Mouse (Mus musculus): ENCODE results near the gene Gfral. TPM values are rescaled to one million over a fixed set of nuclear protein-coding genes. Genes with fewer than 3 reads are reported as not detected.
A peak's percentile ranks its signal among the peaks of the same experiment; 100 is the strongest.

Gene Gfral
- total RNA-seq (2021) = not detected
- long read RNA-seq, experiment 1 = 0 reads
- long read RNA-seq, experiment 2 = 0 reads

- no peak for DNase-seq (ENCODE audit: low spot score)
Observed at GRCm38 (mm10) chr9:76213557-76213956, at the start of gene Gfral. Gene Gfral (minus strand): TSS chr9:76213657.

GRCm38 (mm10) chr9:76257731-76258130, 44.3 kb upstream of the Gfral start:
- no peak for DNase-seq (ENCODE audit: low spot score)

DNA sequence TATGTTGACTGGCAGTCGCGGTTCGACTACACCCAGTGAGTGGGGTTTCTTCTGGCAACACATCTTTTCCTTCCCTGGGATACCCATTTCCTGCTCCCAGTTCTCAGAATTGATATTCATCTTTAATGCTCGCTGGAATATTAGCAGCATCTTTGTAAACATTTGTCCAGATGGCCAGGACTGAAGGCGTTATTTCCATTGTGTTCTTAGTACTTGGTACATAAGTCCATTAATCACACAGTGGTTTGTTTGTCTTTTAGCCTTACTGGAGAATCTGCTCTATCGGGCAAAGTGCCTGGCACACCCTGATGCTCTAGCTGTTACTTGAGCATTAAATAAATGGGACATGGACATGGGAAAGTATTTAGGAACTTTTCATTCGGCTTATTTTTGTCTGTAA, 39.1 kb upstream of the Gfral start:
- DNase-seq (ENCODE audit: low spot score) = no peak

DNA sequence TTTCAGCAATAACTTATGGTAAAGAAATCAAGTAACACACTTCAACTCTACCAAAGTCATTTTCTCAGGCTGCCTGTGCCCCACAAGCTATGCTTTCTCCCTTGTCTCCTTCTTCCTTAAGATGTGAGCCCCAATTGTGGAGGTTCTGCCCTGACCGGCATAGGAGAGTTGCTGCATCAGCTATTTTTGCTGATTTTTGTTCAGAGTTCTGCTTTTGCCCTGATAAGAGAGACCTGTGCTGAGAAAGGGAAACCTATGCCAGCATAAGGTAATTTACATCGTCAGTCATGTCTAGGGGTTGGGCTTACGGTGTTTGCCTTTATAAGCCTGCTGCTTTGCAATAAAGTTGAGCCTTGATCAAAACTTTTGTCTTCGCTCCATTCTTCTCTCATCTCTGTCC, 38.7 kb upstream of the Gfral start:
- DNase-seq (ENCODE audit: low spot score) = no peak

GRCm38 (mm10) chr9:76242322-76242721, 28.9 kb upstream of the Gfral start:
- DNase-seq (ENCODE audit: low spot score) = no peak

DNA sequence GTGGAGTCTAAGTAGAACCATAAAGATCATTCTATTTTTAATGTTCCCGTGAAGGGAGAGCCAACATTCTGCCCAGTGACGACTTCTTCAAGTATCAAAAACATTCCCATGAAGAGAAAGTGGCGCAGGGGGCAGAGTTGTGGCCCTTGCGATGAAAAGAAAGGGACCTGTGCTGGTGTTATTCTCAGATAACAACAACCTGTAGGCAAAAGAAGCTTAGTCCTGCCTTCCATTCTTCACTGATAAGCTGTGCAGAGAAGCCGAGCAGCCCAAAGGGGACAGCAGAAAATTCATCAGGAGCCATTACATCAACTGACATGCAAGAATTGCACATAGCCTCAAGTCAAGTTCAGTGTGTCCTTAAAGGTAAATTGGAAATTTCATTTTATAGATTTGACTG, 24.5 kb upstream of the Gfral start:
- DNase-seq (ENCODE audit: low spot score) = no peak

DNA sequence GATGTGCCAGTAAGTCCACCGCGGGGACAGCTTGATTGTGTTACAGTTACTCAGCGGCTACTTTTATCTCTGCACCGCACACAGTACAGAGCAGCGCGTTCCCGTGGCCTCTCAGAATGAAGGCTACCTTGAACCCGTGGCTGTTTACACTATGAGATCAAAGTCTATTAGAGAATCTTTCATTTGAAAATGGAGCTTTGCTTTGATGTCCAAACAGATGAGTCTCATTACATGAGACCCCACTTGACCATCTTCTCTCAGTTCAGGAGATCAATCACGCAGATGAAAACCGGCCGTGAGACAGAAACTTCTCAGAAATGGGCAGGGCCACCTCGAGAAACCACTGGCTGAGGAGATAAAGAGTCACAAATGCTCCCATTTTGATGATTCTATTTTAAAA, 23.8 kb upstream of the Gfral start:
- no peak for DNase-seq (ENCODE audit: low spot score)

DNA sequence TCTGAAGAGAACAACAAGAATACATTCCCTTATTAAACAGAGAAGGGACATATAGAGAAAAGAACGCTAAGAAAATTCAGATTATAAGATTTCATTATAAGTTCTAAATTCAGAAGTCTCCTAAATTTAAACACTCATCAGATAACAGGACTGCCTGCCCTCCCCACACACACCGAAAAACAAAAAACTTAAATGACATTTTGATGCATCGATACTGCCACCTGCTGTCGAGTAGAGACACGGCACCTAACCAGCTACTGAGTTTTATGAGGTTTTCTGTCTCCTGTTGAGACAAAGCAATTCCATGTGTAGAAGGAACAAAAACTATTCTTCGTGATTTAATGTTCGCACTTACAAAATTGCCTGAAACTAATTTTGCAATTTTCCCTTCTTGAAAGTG, 23.2 kb upstream of the Gfral start:
- peak; percentile 61 for DNase-seq (ENCODE audit: low spot score)

GRCm38 (mm10) chr9:76235945-76236503, 22.6 kb upstream of the Gfral start:
- DNase-seq (ENCODE audit: low spot score) = no peak

DNA sequence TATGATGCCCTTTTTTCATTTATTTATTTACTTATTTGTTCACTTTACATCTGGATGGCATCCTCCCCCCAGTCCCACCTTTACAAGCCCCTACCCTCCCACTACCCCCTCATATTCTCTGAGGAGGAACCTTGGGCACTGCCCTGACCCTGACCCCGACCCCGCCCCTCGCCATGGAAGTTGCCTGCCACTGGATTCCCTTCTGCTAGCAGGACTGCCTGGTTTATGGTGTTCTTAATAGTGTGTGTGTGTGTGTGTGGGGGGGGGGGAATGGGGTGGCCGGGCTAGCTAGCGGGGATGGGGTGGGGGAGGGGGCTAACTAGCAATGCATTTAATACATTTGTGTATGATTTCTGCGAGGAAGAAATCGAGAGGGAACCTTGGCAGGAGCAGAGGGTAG, 21.4 kb upstream of the Gfral start:
- DNase-seq (ENCODE audit: low spot score) = no peak

DNA sequence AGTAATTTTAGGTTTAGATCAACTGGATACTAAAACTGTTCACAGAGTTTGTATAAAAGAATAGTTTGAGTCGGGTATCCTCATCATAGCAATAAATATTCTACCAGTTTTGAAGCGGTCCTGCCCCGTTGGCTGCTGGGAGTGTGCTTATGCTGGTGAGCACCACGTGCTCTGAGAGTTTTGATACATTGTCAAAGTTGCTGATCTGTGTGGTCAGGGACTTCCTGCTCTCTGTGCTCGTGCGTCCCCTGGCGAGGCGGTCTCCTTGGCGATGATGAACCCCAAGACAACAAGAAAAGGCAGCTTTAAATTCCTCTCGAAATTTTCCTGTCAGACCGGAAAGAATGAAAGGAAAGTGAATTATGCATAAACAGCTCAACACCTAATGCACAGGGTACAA, 16.9 kb upstream of the Gfral start:
- no peak for DNase-seq (ENCODE audit: low spot score)

DNA sequence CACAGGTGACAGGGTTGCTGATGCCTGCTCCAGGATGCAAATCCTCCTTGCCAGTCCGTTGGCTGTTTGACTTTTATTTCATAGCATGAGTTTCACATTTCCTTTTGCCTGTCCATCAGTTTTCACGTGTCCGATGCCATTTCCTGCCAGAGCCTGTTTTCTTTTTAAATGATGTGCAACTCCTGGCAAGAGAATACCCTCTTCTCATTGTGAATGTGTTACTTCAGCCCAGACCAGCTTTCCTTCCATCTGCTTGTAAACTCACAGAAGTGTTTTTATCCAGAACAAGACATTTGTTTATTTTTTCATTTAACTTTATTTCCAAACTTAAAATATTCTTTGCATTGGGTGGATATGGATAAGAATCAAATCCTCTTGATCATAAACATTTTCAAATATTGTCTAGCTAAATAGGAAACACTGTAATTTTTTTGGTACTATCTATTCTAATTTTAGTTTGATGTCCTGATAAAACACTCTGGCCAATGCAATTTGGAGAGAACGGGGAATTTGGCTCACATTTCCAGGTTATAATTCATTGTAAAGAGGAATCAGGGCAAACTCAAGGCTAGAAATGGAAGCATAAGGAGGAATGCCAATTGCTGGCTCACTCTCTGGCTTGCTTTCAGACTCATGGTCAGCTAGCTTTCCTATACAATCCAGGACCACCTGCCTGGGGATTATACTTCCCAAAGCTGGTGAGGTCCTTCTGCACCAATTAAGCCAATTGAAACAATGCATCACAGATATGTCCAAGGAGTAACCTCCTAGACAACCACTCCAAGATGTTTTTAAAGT, 3.9 kb upstream of the Gfral start:
- DNase-seq (ENCODE audit: low spot score) = no peak

DNA sequence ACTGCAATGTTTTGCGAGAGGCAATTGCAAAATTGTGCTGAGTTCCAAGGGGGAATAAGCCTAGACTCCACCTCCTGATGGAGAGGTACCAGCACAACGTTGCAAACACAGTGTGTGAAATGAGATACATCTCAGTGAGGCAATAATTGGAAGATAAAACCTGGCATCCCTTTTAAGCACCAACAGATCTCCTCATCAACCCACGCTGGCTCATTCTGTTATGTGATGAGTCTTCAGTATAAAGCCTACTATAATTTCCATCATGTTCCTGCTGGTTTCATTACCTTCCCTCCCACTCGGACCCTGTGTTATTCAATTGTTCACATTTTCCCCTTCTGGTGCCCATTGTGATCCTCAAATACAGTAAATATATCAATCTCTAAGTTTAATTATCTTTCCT, 1.2 kb upstream of the Gfral start:
- no peak for DNase-seq (ENCODE audit: low spot score)

GRCm38 (mm10) chr9:76196917-76197316, 16.5 kb downstream of the Gfral start:
- no peak for DNase-seq (ENCODE audit: low spot score)

DNA sequence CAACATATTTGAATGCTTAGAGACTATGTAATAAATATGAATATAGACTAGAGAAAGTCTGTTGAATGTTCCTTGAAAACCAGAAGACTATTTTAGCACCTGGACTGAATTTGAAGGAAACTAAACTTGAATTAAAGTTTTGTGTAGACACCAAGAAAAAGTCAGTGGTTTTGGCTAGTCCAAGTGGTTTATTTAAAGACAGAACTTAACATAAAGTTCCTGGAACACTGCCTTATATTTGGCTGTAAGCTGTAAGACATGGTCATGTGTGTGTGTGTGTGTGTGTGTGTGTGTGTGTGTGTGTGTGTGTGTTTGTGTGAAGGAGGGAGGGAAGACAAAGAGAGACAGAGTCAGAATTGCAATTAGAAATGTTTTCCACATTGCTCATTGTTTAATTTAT, 34.2 kb downstream of the Gfral start:
- DNase-seq (ENCODE audit: low spot score) = no peak

- no peak for DNase-seq (ENCODE audit: low spot score)
Observed at GRCm38 (mm10) chr9:76172686-76173295, 40.7 kb downstream of the Gfral start.

GRCm38 (mm10) chr9:76168355-76168754, 45.1 kb downstream of the Gfral start:
- DNase-seq (ENCODE audit: low spot score) = no peak

- no peak for DNase-seq (ENCODE audit: low spot score)
Observed at GRCm38 (mm10) chr9:76162446-76162845, 51.0 kb downstream of the Gfral start.

GRCm38 (mm10) chr9:76145593-76145992, 67.9 kb downstream of the Gfral start:
- no peak for DNase-seq (ENCODE audit: low spot score)

GRCm38 (mm10) chr9:76138378-76139109, 74.9 kb downstream of the Gfral start:
- DNase-seq (ENCODE audit: low spot score) = no peak

- no peak for DNase-seq (ENCODE audit: low spot score)
Observed at GRCm38 (mm10) chr9:76134042-76134441, 79.4 kb downstream of the Gfral start.

- no peak for DNase-seq (ENCODE audit: low spot score)
Observed at GRCm38 (mm10) chr9:76129353-76129752, 84.1 kb downstream of the Gfral start.
